Mouse (Mus musculus): ENCODE measurements around the gene Ccl4.

DNA sequence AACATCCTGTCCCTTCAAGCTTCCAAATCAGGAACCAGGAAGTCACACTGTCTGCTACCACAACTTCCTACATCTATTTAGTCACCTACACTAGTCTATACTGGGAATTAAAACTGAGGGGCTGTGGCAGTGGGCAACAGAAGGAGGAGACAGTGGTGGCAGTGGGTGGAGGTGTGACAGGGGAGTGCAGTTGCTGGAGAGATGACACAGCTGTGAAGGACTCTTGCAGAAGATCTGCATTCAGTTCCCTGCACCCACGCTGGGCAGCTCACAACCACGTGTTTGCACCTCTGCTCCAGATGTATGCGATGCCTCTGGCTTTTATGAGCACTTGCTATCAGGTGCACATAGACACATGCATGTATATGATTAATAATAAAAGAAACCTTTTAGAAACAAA, 4.9 kb upstream of the Ccl4 start:
- TF ChIP-seq GATA2 (IDR thresholded peaks at IDR 0.05; ENCODE audit: borderline replicate concordance, low read depth, low read length) (no peak), GATA1 (IDR thresholded peaks at IDR 0.05; ENCODE audit: borderline replicate concordance, low read length) (no peak)

Measured in G1E (cell line).